In genomic region chr2:163708763-163709250, GRCm38 (mm10) we compare ENCODE assay signal across 25 mouse cellular contexts. TPM values are rescaled to one million over a fixed set of nuclear protein-coding genes. Genes with fewer than 3 reads are reported as not detected.
DNase-seq lines count a peak whose midpoint lies in the region; ATAC-seq and TF ChIP-seq lines count a peak whose summit lies in the region.
"Had no signal": no experiment of that assay in that cellular context is flagged by ENCODE, and none has a peak within 500 bp of the region (broad histone marks: within the 10 kb centered on the region; RNA-seq: fewer than 3 reads in every experiment).

No protein-coding gene starts in this region.

- H3K27ac ChIP-seq in heart, embryonic 11.5 days (ENCODE audit: low read depth, low read length) = peak overlapping the region; percentile 46; the same call in 1 of the 2 replicates
- no peak overlapping the region; the same call in 1 of the 2 replicates for H3K27ac ChIP-seq in liver, embryonic 11.5 days (ENCODE audit: low read depth, low read length)
- no peak overlapping the region for H3K27ac ChIP-seq in liver, postnatal 0 days (ENCODE audit: low read depth)
- H3K27ac ChIP-seq in MEL (ENCODE audit: control insufficient read depth, low read depth, low read length) = peak overlapping the region; percentile 61
- H3K27ac ChIP-seq in liver, embryonic 13.5 days = peak overlapping the region; percentile 43; the same call in 1 of the 2 replicates
- H3K27ac ChIP-seq in neural tube, embryonic 15.5 days (replicated peaks) = no peak overlapping the region
- H3K27ac ChIP-seq: embryonic facial prominence, embryonic 13.5 days; forebrain, embryonic 13.5 days; hindbrain, embryonic 13.5 days; kidney, embryonic 15.5 days; limb, embryonic 13.5 days; neural tube, embryonic 13.5 days; stomach, embryonic 15.5 days had no signal

- H3K4me1 ChIP-seq in heart, embryonic 11.5 days (ENCODE audit: control insufficient read depth, insufficient read depth, low read length) = peaks cover 40% of the 10 kb centered on the region
- peaks cover 14% of the 10 kb centered on the region for H3K4me1 ChIP-seq in liver, embryonic 11.5 days (replicated peaks; ENCODE audit: control insufficient read depth, insufficient read depth, low read length)
- H3K4me1 ChIP-seq in liver, postnatal 0 days (ENCODE audit: insufficient read depth) = peaks cover 30% of the 10 kb centered on the region
- H3K4me1 ChIP-seq in MEL (ENCODE audit: control insufficient read depth in 1 of 2, insufficient read depth in 2 of 2, low read length in 2 of 2) = peaks cover 34 to 36% of the 10 kb centered on the region in 2 experiments
- H3K4me1 ChIP-seq in liver, embryonic 13.5 days (replicated peaks) = peaks cover 72% of the 10 kb centered on the region
- H3K4me1 ChIP-seq in neural tube, embryonic 15.5 days = no peaks in the 10 kb centered on the region
- H3K4me1 ChIP-seq: forebrain, embryonic 13.5 days had no signal

- 0 out of 2 replicates have a peak, but pooled peaks cover 2% of the 10 kb centered on the region for H3K79me2 ChIP-seq in MEL (ENCODE audit: control insufficient read depth, insufficient read depth, low read length, poor library complexity)

- H3K4me3 ChIP-seq in heart, embryonic 11.5 days (ENCODE audit: low read depth, low read length) = no peak overlapping the region
- no peak overlapping the region for H3K4me3 ChIP-seq in liver, embryonic 11.5 days (ENCODE audit: low read depth, low read length)
- no peak overlapping the region for H3K4me3 ChIP-seq in liver, postnatal 0 days (ENCODE audit: low read depth, low read length)
- H3K4me3 ChIP-seq in MEL (ENCODE audit: control insufficient read depth in 1 of 2, insufficient read depth in 1 of 2, low read depth in 2 of 2, low read length in 2 of 2) = peak overlapping the region in 1 of 2 experiments; percentile 9; a peak in 1 of 4 replicates
- H3K4me3 ChIP-seq in liver, embryonic 13.5 days (replicated peaks) = no peak overlapping the region
- H3K4me3 ChIP-seq in neural tube, embryonic 15.5 days (replicated peaks) = no peak overlapping the region
- H3K4me3 ChIP-seq: embryonic facial prominence, embryonic 13.5 days; forebrain, embryonic 13.5 days; hindbrain, embryonic 13.5 days; kidney, embryonic 15.5 days; limb, embryonic 13.5 days; myocyte; neural tube, embryonic 13.5 days; stomach, embryonic 15.5 days had no signal

- H3K4me2 ChIP-seq in heart, embryonic 11.5 days = no peak overlapping the region
- peak overlapping the region; percentile 28; the same call in 1 of the 2 replicates for H3K4me2 ChIP-seq in liver, embryonic 11.5 days
- no peak overlapping the region for H3K4me2 ChIP-seq in liver, postnatal 0 days (ENCODE audit: low read depth, low read length)
- H3K4me2 ChIP-seq in liver, embryonic 13.5 days = no peak overlapping the region; the same call in 1 of the 2 replicates
- H3K4me2 ChIP-seq in neural tube, embryonic 15.5 days = no peak overlapping the region
- H3K4me2 ChIP-seq: embryonic facial prominence, embryonic 13.5 days; forebrain, embryonic 13.5 days; hindbrain, embryonic 13.5 days; kidney, embryonic 15.5 days; limb, embryonic 13.5 days; neural tube, embryonic 13.5 days; stomach, embryonic 15.5 days had no signal

- ATAC-seq in heart, embryonic 11.5 days (replicated peaks; ENCODE audit: insufficient number of reproducible peaks, low FRiP score, low TSS enrichment) = no peak
- no peak for ATAC-seq in liver, embryonic 11.5 days (replicated peaks; ENCODE audit: low FRiP score)
- ATAC-seq in liver, postnatal 0 days = no peak
- ATAC-seq in liver, embryonic 13.5 days (ENCODE audit: low read depth) = no peak
- ATAC-seq in neural tube, embryonic 15.5 days (ENCODE audit: low FRiP score) = no peak
- ATAC-seq: forebrain, embryonic 13.5 days; midbrain, embryonic 16.5 days had no signal

- WGBS in heart, embryonic 11.5 days (ENCODE audit: insufficient replicate concordance) = 73% methylated on average over 6 of the region's 6 CpGs
- WGBS in liver, embryonic 11.5 days = 72% methylated on average over 6 of the region's 6 CpGs
- 50% methylated on average over 6 of the region's 6 CpGs for WGBS in liver, postnatal 0 days (ENCODE audit: insufficient replicate concordance)
- 52% methylated on average over 6 of the region's 6 CpGs for WGBS in liver, embryonic 13.5 days (ENCODE audit: insufficient replicate concordance)
- WGBS in neural tube, embryonic 15.5 days = 80% methylated on average over 6 of the region's 6 CpGs

- no peak for TF ChIP-seq EP300 in liver, postnatal 0 days (IDR thresholded peaks at IDR 0.05; ENCODE audit: low read depth)
- no peak for TF ChIP-seq EP300 in MEL (IDR thresholded peaks at IDR 0.05; ENCODE audit: low read depth in 1 of 2, low read length in 2 of 2)

- no peak for TF ChIP-seq POLR2A in MEL (IDR thresholded peaks at IDR 0.05; ENCODE audit: control insufficient read depth in 1 of 2, insufficient read depth in 1 of 2, low read depth in 1 of 2, low read length in 2 of 2, poor library complexity in 1 of 2)

- H3K36me3 ChIP-seq in heart, embryonic 11.5 days (ENCODE audit: control insufficient read depth, insufficient read depth, low read length) = no peaks in the 10 kb centered on the region
- H3K36me3 ChIP-seq in liver, embryonic 11.5 days (ENCODE audit: control insufficient read depth, insufficient read depth, low read length) = 0 out of 2 replicates have a peak, but pooled peaks cover 2% of the 10 kb centered on the region
- H3K36me3 ChIP-seq in liver, postnatal 0 days (replicated peaks; ENCODE audit: insufficient read depth, low read length) = peaks cover 13% of the 10 kb centered on the region
- H3K36me3 ChIP-seq in MEL (ENCODE audit: control insufficient read depth in 1 of 2, insufficient read depth in 2 of 2, low read length in 2 of 2) = peaks cover 2 to 40% of the 10 kb centered on the region in 2 experiments; a peak in 2 of 4 replicates
- peaks cover 33% of the 10 kb centered on the region for H3K36me3 ChIP-seq in liver, embryonic 13.5 days
- H3K36me3 ChIP-seq in neural tube, embryonic 15.5 days = no peaks in the 10 kb centered on the region
- H3K36me3 ChIP-seq: limb, embryonic 13.5 days; stomach, embryonic 15.5 days had no signal

- no peak overlapping the region for H3K9ac ChIP-seq in heart, embryonic 11.5 days (ENCODE audit: low read depth, low read length)
- no peak overlapping the region for H3K9ac ChIP-seq in liver, embryonic 11.5 days (ENCODE audit: low read depth, low read length)
- no peak overlapping the region for H3K9ac ChIP-seq in liver, postnatal 0 days (replicated peaks)
- 0 out of 2 replicates have a peak overlapping the region, but pooled peaks have one; percentile 5 for H3K9ac ChIP-seq in MEL (ENCODE audit: control insufficient read depth, low read depth, low read length, poor library complexity, severe bottlenecking)
- H3K9ac ChIP-seq in liver, embryonic 13.5 days = no peak overlapping the region
- no peak overlapping the region for H3K9ac ChIP-seq in neural tube, embryonic 15.5 days (replicated peaks)
- H3K9ac ChIP-seq: embryonic facial prominence, embryonic 13.5 days; forebrain, embryonic 13.5 days; hindbrain, embryonic 13.5 days; kidney, embryonic 15.5 days; limb, embryonic 13.5 days; neural tube, embryonic 13.5 days; stomach, embryonic 15.5 days had no signal

- no peak for TF ChIP-seq RAD21 in MEL (IDR thresholded peaks at IDR 0.05; ENCODE audit: low read depth, low read length)

- no peaks in the 10 kb centered on the region for H3K9me3 ChIP-seq in heart, embryonic 11.5 days (replicated peaks; ENCODE audit: control insufficient read depth, low read length)
- H3K9me3 ChIP-seq in liver, embryonic 11.5 days (ENCODE audit: control insufficient read depth, low read length) = no peaks in the 10 kb centered on the region
- H3K9me3 ChIP-seq in liver, postnatal 0 days (ENCODE audit: low read length) = no peaks in the 10 kb centered on the region
- H3K9me3 ChIP-seq in MEL (replicated peaks; ENCODE audit: insufficient read depth, low read length) = no peaks in the 10 kb centered on the region
- no peaks in the 10 kb centered on the region for H3K9me3 ChIP-seq in liver, embryonic 13.5 days (replicated peaks)
- no peaks in the 10 kb centered on the region for H3K9me3 ChIP-seq in neural tube, embryonic 15.5 days (replicated peaks)
- H3K9me3 ChIP-seq: embryonic facial prominence, embryonic 13.5 days; forebrain, embryonic 13.5 days; hindbrain, embryonic 13.5 days; kidney, embryonic 15.5 days; limb, embryonic 13.5 days; neural tube, embryonic 13.5 days; stomach, embryonic 15.5 days had no signal

- TF ChIP-seq CTCF in liver, postnatal 0 days (IDR thresholded peaks at IDR 0.05; ENCODE audit: low read depth) = no peak
- TF ChIP-seq CTCF in MEL (IDR thresholded peaks at IDR 0.05 in 2 of 3, conservative IDR thresholded peaks at IDR 0.05 in 1 of 3; ENCODE audit: control insufficient read depth in 1 of 3, insufficient read depth in 1 of 3, low read depth in 2 of 3, low read length in 3 of 3, poor library complexity in 1 of 3, severe bottlenecking in 1 of 3) = no peak

- H3K27me3 ChIP-seq in heart, embryonic 11.5 days (ENCODE audit: control insufficient read depth, insufficient read depth, low read length) = no peaks in the 10 kb centered on the region
- H3K27me3 ChIP-seq in liver, embryonic 11.5 days (replicated peaks; ENCODE audit: control insufficient read depth, insufficient read depth, low read length) = no peaks in the 10 kb centered on the region
- H3K27me3 ChIP-seq in liver, postnatal 0 days (ENCODE audit: insufficient read depth, low read length) = no peaks in the 10 kb centered on the region
- no peaks in the 10 kb centered on the region for H3K27me3 ChIP-seq in MEL (ENCODE audit: control insufficient read depth in 1 of 2, insufficient read depth in 2 of 2, low read length in 2 of 2)
- no peaks in the 10 kb centered on the region for H3K27me3 ChIP-seq in liver, embryonic 13.5 days
- H3K27me3 ChIP-seq in neural tube, embryonic 15.5 days (replicated peaks) = no peaks in the 10 kb centered on the region
- H3K27me3 ChIP-seq: embryonic facial prominence, embryonic 13.5 days; forebrain, embryonic 13.5 days; hindbrain, embryonic 13.5 days; kidney, embryonic 15.5 days; limb, embryonic 13.5 days; neural tube, embryonic 13.5 days; stomach, embryonic 15.5 days had no signal

- no peak for DNase-seq in heart, adult 9 months (ENCODE audit: low spot score in 2 of 2)
- no peak for DNase-seq in liver, embryonic 11.5 days (ENCODE audit: low spot score)
- no peak for DNase-seq in liver, postnatal 0 days
- DNase-seq in MEL (ENCODE audit: low read depth, low spot score) = no peak
- DNase-seq in liver, embryonic 13.5 days = no peak
- DNase-seq: adrenal gland, postnatal 10 days; cerebellum, adult 18-20 months; cerebellum, postnatal 25 days; kidney, adult 11 months; kidney, postnatal 36 days; layer of hippocampus, postnatal 36 days; lung, adult 2 months; lung, postnatal 14 days; thymus, postnatal 25 days had no signal

RNA-seq across cellular contexts. Expression of gene Ada, which starts 41.2 kb away (rescaled TPM):
- 3.8 and 4.3 TPM in 2 replicates for polyA plus RNA-seq in heart, embryonic 11.5 days (2014; fragmentation: Nextera tagmentation; extraction: Ambion mirVana)
- polyA plus RNA-seq in liver, embryonic 11.5 days (2014; fragmentation: Nextera tagmentation; extraction: Ambion mirVana) = 10.2 and 11.3 TPM in 2 replicates
- polyA plus RNA-seq in liver, postnatal 0 days (2015; fragmentation: Nextera tagmentation; extraction: Ambion mirVana) = 2.7 TPM in 2 replicates
- 35.1 and 36.7 TPM in 2 replicates for total RNA-seq in MEL (2012; rRNA removed)
- 10 to 100 TPM in 1 of 2 experiments, not detected in 1; 36.5 TPM for polyA plus RNA-seq in MEL (2012; ENCODE audit: insufficient read depth in 1 of 2, insufficient read length in 2 of 2, low read depth in 1 of 2, low replicate concordance in 2 of 2, missing spikeins in 1 of 2)
- 5.5 and 6.6 TPM in 2 replicates for polyA plus RNA-seq in liver, embryonic 13.5 days (2015; fragmentation: Nextera tagmentation; extraction: Ambion mirVana)
- polyA plus RNA-seq in neural tube, embryonic 15.5 days (2015; fragmentation: Nextera tagmentation; extraction: Ambion mirVana) = 4.2 and 10.1 TPM in 2 replicates

RNA-seq across cellular contexts. Expression of gene Pkig, which starts 50.6 kb away (rescaled TPM):
- 249 and 252 TPM in 2 replicates for polyA plus RNA-seq in heart, embryonic 11.5 days (2014; fragmentation: Nextera tagmentation; extraction: Ambion mirVana)
- polyA plus RNA-seq in liver, embryonic 11.5 days (2014; fragmentation: Nextera tagmentation; extraction: Ambion mirVana) = 178 and 186 TPM in 2 replicates
- 84.9 and 85.0 TPM in 2 replicates for polyA plus RNA-seq in liver, postnatal 0 days (2015; fragmentation: Nextera tagmentation; extraction: Ambion mirVana)
- total RNA-seq in MEL (2012; rRNA removed) = 74.6 and 79.5 TPM in 2 replicates
- 100 to 1,000 TPM in 1 of 2 experiments, not detected in 1; 160 TPM for polyA plus RNA-seq in MEL (2012; ENCODE audit: insufficient read depth in 1 of 2, insufficient read length in 2 of 2, low read depth in 1 of 2, low replicate concordance in 2 of 2, missing spikeins in 1 of 2)
- polyA plus RNA-seq in liver, embryonic 13.5 days (2015; fragmentation: Nextera tagmentation; extraction: Ambion mirVana) = 122 and 139 TPM in 2 replicates
- 107 and 110 TPM in 2 replicates for polyA plus RNA-seq in neural tube, embryonic 15.5 days (2015; fragmentation: Nextera tagmentation; extraction: Ambion mirVana)

Comparison
In these comparisons a context has a peak if more than half of its experiments do, and no peak if none do; other contexts are left out.
1. H3K27ac ChIP-seq: peak in heart, embryonic 11.5 days (single experiment), MEL (single experiment) and liver, embryonic 13.5 days (single experiment); none in liver, embryonic 11.5 days (single experiment), liver, postnatal 0 days (single experiment) and neural tube, embryonic 15.5 days (single experiment).